Mouse (Mus musculus) cerebellum, postnatal 36 days (tissue): ENCODE results near the gene Fam43b.

Experiments used
- DNase-seq, 2 experiments: peaks; one replicate each; pipeline ENCODE4 v3.0.0; 2021 to 2022; ENCODE audit warnings: mixed read lengths in 2 of 2

Gene Fam43b

GRCm38 (mm10) chr4:138347280-138347679 lies 49.0 kb downstream of the Fam43b start:
- DNase-seq, result no peak

- peak; percentile 36 to 39 for DNase-seq
Observed at GRCm38 (mm10) chr4:138344891-138345545, 51.3 kb downstream of the Fam43b start.
